Mouse (Mus musculus) stomach, embryonic 15.5 days (tissue): Measurements from ENCODE around the gene Dera. TPM values are rescaled to one million over a fixed set of nuclear protein-coding genes. Genes with fewer than 3 reads are reported as not detected.

Source experiments
- ATAC-seq: fragments of 200-750 bp; cut with Nextera tagmentation; 2 replicates; pipeline ENCODE4 v1.8.0; 2017; ENCODE audit warnings: low read depth, moderate number of reproducible peaks, moderate TSS enrichment; ENCODE audit not compliant: insufficient read depth, low FRiP score
- H3K27ac ChIP-seq: fragments of 300-500 bp; sonication (generic); 2 replicates; pipeline ENCODE4 v1.5.1; 2015; ENCODE audit warnings: mild to moderate bottlenecking, inconsistent platforms
- H3K27me3 ChIP-seq: fragments of 300-500 bp; sonication (generic); replicated peaks from 2 replicates; pipeline ENCODE4 v1.6.1; 2015; ENCODE audit warnings: inconsistent platforms
- H3K36me3 ChIP-seq: fragments of 300-500 bp; sonication (generic); 2 replicates; pipeline ENCODE4 v1.6.1; 2015; ENCODE audit warnings: inconsistent platforms
- H3K4me1 ChIP-seq: fragments of 300-500 bp; sonication (generic); 2 replicates; pipeline ENCODE4 v1.6.1; 2015; ENCODE audit warnings: inconsistent platforms
- H3K4me2 ChIP-seq: fragments of 300-500 bp; sonication (generic); 2 replicates; pipeline ENCODE4 v1.6.1; 2015; ENCODE audit warnings: mild to moderate bottlenecking, inconsistent platforms
- H3K4me3 ChIP-seq: fragments of 300-500 bp; sonication (generic); replicated peaks from 2 replicates; pipeline ENCODE4 v1.5.1; 2015; ENCODE audit warnings: inconsistent platforms
- H3K9ac ChIP-seq: fragments of 300-500 bp; sonication (generic); 2 replicates; pipeline ENCODE4 v1.6.1; 2015; ENCODE audit warnings: inconsistent platforms
- H3K9me3 ChIP-seq: fragments of 300-500 bp; sonication (generic); 2 replicates; pipeline ENCODE4 v1.6.1; 2016; ENCODE audit warnings: inconsistent platforms
- WGBS: fragments of 180-500 bp; shearing (Covaris S2); methylation state at CpG from one replicate; pipeline ENCODE4 v1.1.7; 2015; 5-methylcytosine and 5-hydroxymethylcytosine counted together
- polyA plus RNA-seq: library from polyadenylated mRNA; unstranded; fragments of >200 nt; fragmentation: Nextera tagmentation; extraction: Ambion mirVana; gene quantifications from 2 replicates; pipeline ENCODE4 v1.2.1, GENCODE M21; 2015

Gene Dera
- polyA plus RNA-seq, 1 experiment from 2014 or later: 62.2 TPM

DNA sequence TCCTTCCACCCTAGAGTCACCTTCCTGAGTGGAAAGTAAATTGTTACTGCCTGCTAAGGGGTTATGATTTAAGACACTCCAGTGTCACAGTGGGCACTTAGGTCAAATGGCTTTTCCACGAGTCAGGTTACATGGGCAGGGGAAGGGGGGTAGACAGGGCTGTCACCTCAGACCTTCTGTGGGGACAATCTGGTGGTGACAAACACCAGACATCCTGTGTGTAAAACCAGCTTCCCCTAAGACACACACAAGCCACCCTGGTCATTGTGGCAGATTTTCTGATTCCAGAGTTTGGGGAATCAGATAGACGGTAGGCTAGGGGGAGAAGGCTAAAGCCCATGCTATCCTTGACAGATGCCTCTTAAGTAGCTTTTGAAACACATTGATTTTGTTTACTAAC, 41.1 kb downstream of the Dera start:
- ATAC-seq: no peak
- no peaks in the 10 kb centered on the region for H3K27me3 ChIP-seq
- no peaks in the 10 kb centered on the region for H3K4me1 ChIP-seq
- no peaks in the 10 kb centered on the region for H3K9me3 ChIP-seq
- 45% methylated on average over 2 of the region's 2 CpGs for WGBS
- H3K27ac ChIP-seq: no peak overlapping the region
- H3K9ac ChIP-seq: no peak overlapping the region
- H3K36me3 ChIP-seq: 0 out of 2 replicates have a peak, but pooled peaks cover 4% of the 10 kb centered on the region
- no peak overlapping the region for H3K4me2 ChIP-seq
- H3K4me3 ChIP-seq: no peak overlapping the region

DNA sequence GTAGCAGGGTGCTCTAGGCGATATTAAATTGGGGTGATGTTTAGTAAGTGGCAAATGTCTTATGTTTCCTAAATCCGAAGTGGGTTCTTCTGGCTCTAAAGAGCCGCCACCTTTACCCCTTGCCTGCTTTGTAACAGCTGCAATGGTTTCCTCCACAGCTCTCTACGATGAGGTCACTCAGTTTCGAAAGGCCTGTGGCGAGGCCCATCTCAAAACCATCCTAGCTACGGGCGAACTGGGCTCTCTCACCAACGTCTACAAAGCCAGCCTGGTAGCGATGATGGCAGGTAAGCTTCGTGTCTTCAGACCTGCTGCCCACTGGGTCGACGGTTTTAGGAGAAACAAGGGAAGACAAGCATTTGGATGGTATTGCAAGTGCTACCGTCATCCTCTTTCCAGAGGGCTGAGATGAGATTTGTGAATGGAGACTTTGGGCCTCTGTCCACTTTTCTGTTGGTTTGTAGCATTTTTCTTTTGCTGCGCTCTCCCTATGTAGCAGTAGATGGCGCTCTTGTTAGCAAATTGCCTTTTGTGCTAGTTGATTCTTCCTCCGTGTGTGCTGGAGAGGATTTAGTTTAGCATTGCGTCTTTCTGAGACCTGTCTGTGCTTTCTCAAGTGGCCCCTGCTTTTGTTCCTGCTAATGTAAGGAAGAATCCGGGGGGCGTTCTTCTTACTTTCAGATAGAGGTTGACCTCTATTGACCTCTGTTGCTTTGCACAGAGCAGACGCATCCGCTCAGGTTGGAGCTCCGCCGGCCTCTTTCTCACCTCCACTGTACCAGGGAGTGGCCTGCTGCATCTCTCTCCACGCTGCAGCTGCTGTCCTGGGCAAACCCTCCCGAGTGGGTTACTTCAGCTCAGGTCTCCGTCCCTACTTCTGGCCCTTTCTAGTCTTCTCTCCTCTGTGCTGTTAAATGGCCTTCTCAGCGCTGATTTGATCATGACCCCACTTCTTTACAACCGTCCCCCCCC, 42.5 kb downstream of the Dera start:
- no peak for ATAC-seq
- no peak overlapping the region for H3K4me3 ChIP-seq
- no peak overlapping the region for H3K27ac ChIP-seq
- 0 out of 2 replicates have a peak, but pooled peaks cover 10% of the 10 kb centered on the region for H3K36me3 ChIP-seq
- H3K4me1 ChIP-seq: no peaks in the 10 kb centered on the region
- no peak overlapping the region for H3K9ac ChIP-seq
- H3K4me2 ChIP-seq: no peak overlapping the region
- no peaks in the 10 kb centered on the region for H3K9me3 ChIP-seq
- no peaks in the 10 kb centered on the region for H3K27me3 ChIP-seq
- 68% methylated on average over 29 of the region's 29 CpGs for WGBS

DNA sequence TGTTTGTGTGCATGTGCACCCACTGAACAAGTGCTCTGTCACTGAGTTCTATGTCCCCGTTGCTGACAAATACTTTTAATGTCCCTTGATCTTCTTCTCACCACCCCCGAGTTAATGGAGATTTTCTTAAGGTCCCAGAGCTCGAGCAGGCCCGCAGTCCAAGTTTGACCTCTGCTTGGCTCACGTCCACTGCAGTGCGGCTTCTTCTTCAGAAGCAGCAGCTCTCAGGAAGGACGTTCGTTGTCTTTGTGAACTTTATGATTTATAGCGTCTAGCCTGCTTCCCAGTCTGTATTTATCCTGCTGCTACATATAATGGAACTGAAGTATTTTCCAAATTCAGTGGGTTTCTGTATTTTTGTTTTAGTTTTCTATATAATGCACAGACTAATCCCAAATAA, 44.9 kb downstream of the Dera start:
- Histone ChIP-seq H3K9me3 (no peaks in the 10 kb centered on the region), H3K36me3 (0 out of 2 replicates have a peak, but pooled peaks cover 10% of the 10 kb centered on the region), H3K4me1 (no peaks in the 10 kb centered on the region), H3K4me2 (no peak overlapping the region), H3K4me3 (no peak overlapping the region), H3K27ac (no peak overlapping the region), H3K27me3 (no peaks in the 10 kb centered on the region), H3K9ac (no peak overlapping the region)
- ATAC-seq: no peak
- WGBS: 64% methylated on average over 9 of the region's 9 CpGs

DNA sequence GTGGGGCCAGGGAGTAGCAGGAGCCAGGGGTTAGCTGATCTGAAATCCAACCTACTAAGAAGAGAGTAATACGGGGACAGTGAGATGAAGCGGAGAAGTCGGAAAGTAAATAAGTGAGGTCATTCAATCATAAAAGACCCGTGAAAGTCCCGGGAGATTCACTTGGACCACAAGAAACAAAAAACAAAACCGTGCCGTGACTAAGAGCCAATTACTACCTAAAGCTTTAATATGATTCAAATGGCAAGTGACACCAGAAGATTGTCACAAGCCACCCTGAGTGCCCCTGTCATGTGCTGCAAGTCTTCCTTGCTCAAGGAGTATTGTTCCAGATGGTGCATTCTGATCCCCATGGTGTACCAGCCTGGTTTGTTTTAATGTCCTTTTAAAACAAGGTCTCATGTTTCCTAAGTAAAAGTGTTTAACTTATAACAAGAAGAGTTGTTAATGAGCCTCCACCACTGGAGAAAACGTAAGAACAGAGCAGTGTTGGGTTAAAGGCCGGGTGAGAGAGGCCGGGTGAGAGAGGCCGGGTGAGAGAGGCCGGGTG, 49.2 kb downstream of the Dera start:
- WGBS: 66% methylated on average over 12 of the region's 12 CpGs
- Histone ChIP-seq H3K9me3 (no peaks in the 10 kb centered on the region), H3K9ac (no peak overlapping the region), H3K27me3 (no peaks in the 10 kb centered on the region), H3K4me3 (no peak overlapping the region), H3K4me1 (no peaks in the 10 kb centered on the region), H3K4me2 (no peak overlapping the region), H3K27ac (no peak overlapping the region), H3K36me3 (0 out of 2 replicates have a peak, but pooled peaks cover 10% of the 10 kb centered on the region)
- no peak for ATAC-seq

DNA sequence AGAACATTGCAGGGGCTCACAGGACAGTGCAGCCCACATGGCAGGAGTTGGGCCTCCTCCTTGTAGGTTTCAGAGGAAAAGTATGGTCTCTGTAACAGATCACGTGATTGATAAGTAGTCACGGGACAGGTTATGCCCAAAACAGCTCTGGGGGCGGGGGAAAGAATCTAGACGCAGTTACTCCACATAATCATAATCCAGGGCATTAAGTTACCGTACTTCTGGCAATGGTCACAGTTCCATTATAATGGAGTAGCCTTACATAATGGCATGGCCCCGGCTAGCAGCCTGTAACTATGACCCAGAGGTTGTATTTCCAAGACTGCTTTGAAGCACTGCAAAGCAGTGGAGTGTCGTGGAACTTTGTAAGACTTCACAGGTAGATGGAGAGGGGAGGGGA, 49.8 kb downstream of the Dera start:
- WGBS: 75% methylated on average over 7 of the region's 7 CpGs
- no peak overlapping the region for H3K27ac ChIP-seq
- ATAC-seq: no peak

DNA sequence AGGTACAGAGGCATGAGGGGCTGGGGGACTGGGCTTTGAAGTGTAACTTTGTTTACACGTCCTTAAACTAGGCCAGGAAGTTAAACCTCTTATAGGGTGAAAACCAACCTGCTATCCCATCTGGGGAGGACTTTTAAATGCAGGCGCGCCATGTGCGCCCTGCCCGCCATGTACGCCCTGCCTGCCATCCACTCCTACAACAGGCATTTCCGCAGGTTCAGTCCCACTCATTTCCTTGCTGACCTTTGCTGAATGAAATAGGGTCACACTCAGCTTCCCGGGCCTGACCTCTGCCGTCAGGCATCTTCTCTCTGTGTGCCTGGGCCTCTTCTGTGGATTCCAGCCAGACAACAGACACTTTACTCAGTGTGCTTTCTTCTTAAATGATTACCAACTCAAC, 50.3 kb downstream of the Dera start:
- Histone ChIP-seq H3K27ac (no peak overlapping the region), H3K9ac (no peak overlapping the region), H3K4me2 (no peak overlapping the region), H3K36me3 (0 out of 2 replicates have a peak, but pooled peaks cover 9% of the 10 kb centered on the region), H3K4me1 (no peaks in the 10 kb centered on the region), H3K9me3 (no peaks in the 10 kb centered on the region), H3K27me3 (no peaks in the 10 kb centered on the region), H3K4me3 (no peak overlapping the region)
- no peak for ATAC-seq
- WGBS: 69% methylated on average over 9 of the region's 9 CpGs

More for the DNA sequence above, 49.8 kb downstream of the Dera start:
- Histone ChIP-seq H3K4me3 (no peak overlapping the region), H3K4me2 (no peak overlapping the region), H3K4me1 (no peaks in the 10 kb centered on the region), H3K27me3 (no peaks in the 10 kb centered on the region), H3K9ac (no peak overlapping the region), H3K9me3 (no peaks in the 10 kb centered on the region), H3K36me3 (0 out of 2 replicates have a peak, but pooled peaks cover 10% of the 10 kb centered on the region)

DNA sequence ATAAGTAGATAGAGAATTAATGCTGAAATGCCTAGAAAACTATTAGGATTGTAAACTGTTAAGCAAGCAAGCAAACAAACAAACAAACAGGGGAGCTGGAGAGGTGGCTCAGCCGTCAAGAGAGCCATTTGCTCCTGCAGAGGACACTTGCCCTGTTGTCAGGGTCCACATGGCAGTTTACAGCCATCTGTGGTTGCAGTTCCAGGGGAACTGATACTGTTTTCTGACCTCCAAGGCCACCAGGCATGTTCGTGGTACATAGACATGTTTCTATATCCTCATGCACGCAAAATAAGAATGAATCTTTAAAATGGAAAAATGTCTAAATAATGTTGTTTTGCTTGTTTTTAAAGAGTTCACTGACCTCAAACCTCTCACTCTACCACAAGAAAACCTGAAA, 52.0 kb downstream of the Dera start:
- WGBS: 85% methylated on average over 3 of the region's 3 CpGs
- Histone ChIP-seq H3K36me3 (0 out of 2 replicates have a peak, but pooled peaks cover 5% of the 10 kb centered on the region), H3K4me2 (no peak overlapping the region), H3K9me3 (no peaks in the 10 kb centered on the region), H3K4me1 (no peaks in the 10 kb centered on the region), H3K4me3 (no peak overlapping the region), H3K9ac (no peak overlapping the region), H3K27ac (no peak overlapping the region), H3K27me3 (no peaks in the 10 kb centered on the region)
- no peak for ATAC-seq

DNA sequence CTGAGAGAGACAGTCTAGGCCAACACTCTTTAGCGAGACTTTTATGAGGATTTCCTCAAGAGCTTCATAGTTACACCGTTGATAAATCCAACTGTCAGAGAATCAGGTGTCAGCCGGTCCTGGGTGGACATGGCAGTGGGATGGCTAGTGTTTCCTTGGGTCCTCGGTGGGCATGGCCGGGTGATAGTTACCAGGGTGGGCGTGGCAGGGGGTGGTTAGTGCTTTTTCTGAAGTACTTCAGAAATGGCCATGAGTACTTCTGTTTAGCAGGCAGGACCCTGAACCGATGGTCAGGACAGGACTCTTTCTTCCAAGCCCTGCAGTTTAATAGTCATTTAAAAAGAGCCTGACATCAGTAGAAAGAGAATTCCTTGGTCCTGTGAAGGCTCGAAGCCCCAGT, 52.5 kb downstream of the Dera start:
- Histone ChIP-seq H3K36me3 (0 out of 2 replicates have a peak, but pooled peaks cover under 1% of the 10 kb centered on the region), H3K4me1 (no peaks in the 10 kb centered on the region), H3K27me3 (no peaks in the 10 kb centered on the region), H3K4me3 (no peak overlapping the region), H3K27ac (no peak overlapping the region), H3K9ac (no peak overlapping the region), H3K4me2 (no peak overlapping the region), H3K9me3 (no peaks in the 10 kb centered on the region)
- 88% methylated on average over 8 of the region's 8 CpGs for WGBS
- no peak for ATAC-seq

DNA sequence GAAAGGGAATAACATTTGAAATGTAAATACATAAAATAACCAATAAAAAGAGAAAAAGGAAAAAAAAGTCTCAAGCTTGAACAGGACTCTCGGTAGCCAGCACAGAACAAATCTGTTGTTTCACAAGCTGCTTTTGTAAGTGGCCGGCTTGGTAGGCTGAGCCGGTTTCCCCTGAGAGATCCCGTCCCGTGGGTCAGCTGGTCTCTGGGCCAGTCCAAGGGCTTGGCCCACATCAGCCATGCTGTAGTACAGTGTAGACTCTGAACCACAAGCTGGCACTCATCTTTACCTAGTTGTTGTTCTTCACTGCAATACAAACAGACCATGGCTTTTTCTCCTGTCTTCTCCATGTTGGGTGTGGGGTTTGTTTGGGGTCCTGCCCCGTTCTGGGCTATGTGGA, 53.0 kb downstream of the Dera start:
- Histone ChIP-seq H3K4me1 (no peaks in the 10 kb centered on the region), H3K27ac (no peak overlapping the region), H3K36me3 (no peaks in the 10 kb centered on the region), H3K27me3 (no peaks in the 10 kb centered on the region), H3K9me3 (no peaks in the 10 kb centered on the region), H3K4me3 (no peak overlapping the region), H3K9ac (no peak overlapping the region), H3K4me2 (no peak overlapping the region)
- 88% methylated on average over 6 of the region's 6 CpGs for WGBS
- ATAC-seq: no peak

DNA sequence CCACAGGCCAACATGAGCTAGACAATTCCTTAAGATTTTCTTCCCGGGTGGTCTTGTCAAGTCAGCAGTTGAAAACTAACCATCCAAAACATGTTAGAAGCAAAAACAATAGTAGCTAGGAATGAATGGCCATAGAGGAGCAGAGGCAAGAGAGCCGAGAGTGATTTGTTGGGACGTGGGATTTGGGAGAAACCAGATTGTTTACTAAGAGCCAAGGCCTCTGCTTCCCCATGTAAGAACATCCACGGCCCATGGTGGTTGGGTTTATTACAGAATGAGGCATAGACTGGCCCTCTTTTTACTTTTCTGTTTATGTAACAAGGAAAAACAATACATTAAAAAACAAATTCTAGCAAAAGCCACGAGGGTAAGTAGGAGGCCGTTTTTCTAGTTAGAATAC, 54.4 kb downstream of the Dera start:
- Histone ChIP-seq H3K9ac (no peak overlapping the region), H3K27me3 (no peaks in the 10 kb centered on the region), H3K9me3 (no peaks in the 10 kb centered on the region), H3K4me2 (no peak overlapping the region), H3K27ac (no peak overlapping the region), H3K4me1 (no peaks in the 10 kb centered on the region), H3K36me3 (no peaks in the 10 kb centered on the region), H3K4me3 (no peak overlapping the region)
- 79% methylated on average over 6 of the region's 6 CpGs for WGBS
- no peak for ATAC-seq

DNA sequence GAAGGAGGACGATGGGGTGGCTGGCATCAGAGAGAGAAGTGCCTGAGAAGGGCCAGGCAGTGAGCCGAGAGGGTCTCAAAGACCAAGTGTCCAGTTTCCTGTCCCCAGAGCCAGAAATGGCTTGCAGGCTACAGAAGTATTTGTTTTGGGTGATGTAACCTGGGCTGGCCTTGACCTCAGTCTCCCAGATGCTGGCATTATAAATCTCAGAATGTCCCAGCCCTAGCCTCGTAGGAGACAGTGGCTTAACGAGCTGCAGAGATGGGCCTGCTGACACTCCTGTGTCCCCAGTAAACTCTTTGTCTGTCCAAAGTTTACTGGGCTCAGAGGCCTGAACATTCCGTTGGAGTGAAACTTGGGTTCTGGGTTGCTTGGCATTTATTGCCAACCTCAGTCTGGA, 55.8 kb downstream of the Dera start:
- no peaks in the 10 kb centered on the region for H3K9me3 ChIP-seq
- 64% methylated on average over 5 of the region's 5 CpGs for WGBS
- no peaks in the 10 kb centered on the region for H3K36me3 ChIP-seq
- ATAC-seq: no peak
- H3K4me1 ChIP-seq: no peaks in the 10 kb centered on the region
- no peaks in the 10 kb centered on the region for H3K27me3 ChIP-seq
- H3K9ac ChIP-seq: no peak overlapping the region
- no peak overlapping the region for H3K4me2 ChIP-seq
- H3K27ac ChIP-seq: no peak overlapping the region
- H3K4me3 ChIP-seq: no peak overlapping the region

DNA sequence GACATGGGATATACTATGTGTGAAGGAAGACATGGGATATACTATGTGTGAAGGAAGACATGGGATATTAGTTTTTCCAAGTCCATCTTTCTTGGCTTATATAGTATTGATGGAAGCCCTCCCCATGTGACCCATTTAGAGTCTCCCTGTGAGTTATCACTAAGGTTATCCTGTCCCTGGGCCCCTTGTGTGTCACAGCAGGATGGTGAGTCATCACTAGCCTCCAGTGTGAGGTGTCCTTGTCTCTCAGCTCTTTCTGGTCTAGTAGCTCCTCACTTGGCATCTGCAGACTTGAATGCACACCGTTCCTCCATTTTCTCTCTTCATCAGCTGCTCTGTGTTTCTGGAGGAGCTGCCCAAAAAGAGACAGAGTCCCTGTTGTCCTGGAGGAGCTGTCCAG, 59.7 kb downstream of the Dera start:
- 89% methylated on average over 1 of the region's 1 CpGs for WGBS
- no peak overlapping the region for H3K4me3 ChIP-seq

More for the DNA sequence above, 59.7 kb downstream of the Dera start:
- Histone ChIP-seq H3K9me3 (no peaks in the 10 kb centered on the region), H3K27ac (no peak overlapping the region), H3K4me1 (no peaks in the 10 kb centered on the region), H3K4me2 (no peak overlapping the region), H3K36me3 (no peaks in the 10 kb centered on the region), H3K27me3 (no peaks in the 10 kb centered on the region), H3K9ac (no peak overlapping the region)
- ATAC-seq: no peak
